Mouse (Mus musculus): Measurements from ENCODE around the gene Nt5dc3. TPM values are rescaled to one million over a fixed set of nuclear protein-coding genes. Genes with fewer than 3 reads are reported as not detected.

The Nt5dc3 gene
- polyA plus RNA-seq, 1 experiment from 2014 or later = 8.6 TPM

DNA sequence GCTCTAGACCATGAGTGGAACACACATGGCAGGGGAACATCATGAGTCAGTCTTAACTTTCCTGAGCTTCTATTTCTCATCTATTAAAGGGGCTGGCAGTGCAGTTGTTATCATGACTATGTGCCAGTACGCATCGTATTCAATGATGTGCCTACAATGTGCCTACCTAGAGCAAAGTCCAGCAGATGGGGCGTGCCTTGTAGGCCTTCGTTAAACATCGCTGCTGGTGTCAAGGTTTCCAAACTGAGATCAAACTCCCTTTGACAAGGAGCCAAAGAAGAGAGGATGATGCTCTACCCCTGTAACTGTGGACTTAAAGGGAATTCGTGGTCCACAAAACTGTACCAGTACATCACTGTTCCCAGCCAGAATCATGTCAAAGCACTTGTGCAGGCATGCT lies 83.7 kb downstream of the Nt5dc3 start:
- Histone ChIP-seq H3K36me3 (no peaks in the 10 kb centered on the region), H3K27me3 (no peaks in the 10 kb centered on the region), H3K9me3 (no peaks in the 10 kb centered on the region), H3K4me1 (replicated peaks) (no peaks in the 10 kb centered on the region), H3K4me3 (no peak overlapping the region), H3K9ac (no peak overlapping the region), H3K27ac (no peak overlapping the region), H3K4me2 (no peak overlapping the region)
- ATAC-seq (ENCODE audit: low FRiP score) = no peak
- WGBS = 89% methylated on average over 6 of the region's 6 CpGs

DNA sequence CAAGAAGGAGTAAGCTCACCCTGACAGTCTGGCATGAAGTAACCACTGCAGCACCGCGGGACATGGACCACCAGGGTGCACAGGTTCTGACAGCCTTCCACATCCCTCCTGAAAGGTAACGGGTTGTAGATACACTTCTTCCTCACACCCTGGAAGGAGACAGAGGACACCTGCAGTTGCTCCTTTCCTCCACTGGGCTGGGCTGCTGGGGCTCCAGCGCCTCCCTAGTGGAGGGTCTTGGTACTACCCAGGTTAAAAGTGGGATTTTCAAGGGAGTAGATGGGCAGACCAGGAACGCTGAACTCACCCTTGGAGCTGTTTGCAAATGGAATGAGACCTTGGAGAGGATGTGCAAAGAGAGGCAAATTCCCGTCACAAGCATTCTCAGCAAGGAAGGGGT lies 84.6 kb downstream of the Nt5dc3 start:
- Histone ChIP-seq H3K9ac (no peak overlapping the region), H3K4me2 (no peak overlapping the region), H3K4me1 (replicated peaks) (no peaks in the 10 kb centered on the region), H3K36me3 (no peaks in the 10 kb centered on the region), H3K4me3 (no peak overlapping the region), H3K9me3 (no peaks in the 10 kb centered on the region), H3K27me3 (no peaks in the 10 kb centered on the region), H3K27ac (no peak overlapping the region)
- ATAC-seq (ENCODE audit: low FRiP score) = no peak
- 92% methylated on average over 6 of the region's 6 CpGs for WGBS

DNA sequence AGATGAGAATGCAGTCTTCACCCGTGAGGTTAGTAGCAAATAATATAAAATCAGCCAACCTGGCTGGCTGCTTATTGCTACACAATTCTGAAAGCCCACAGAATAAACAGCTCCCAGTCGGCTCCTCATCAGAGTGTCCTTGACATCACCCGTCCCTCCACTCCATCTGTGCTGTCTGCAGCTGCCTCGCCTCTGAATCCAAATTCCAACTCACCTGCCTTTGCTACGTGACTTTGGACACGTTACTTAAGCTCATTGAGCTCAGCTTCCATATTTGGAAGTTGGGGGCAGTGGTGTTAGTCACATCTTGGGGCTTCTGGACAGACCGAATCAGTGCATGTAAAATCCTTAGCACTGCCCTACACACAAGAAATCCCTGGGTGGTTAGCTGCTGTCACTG lies 93.3 kb downstream of the Nt5dc3 start:
- no peaks in the 10 kb centered on the region for H3K4me1 ChIP-seq (replicated peaks)
- H3K4me2 ChIP-seq = no peak overlapping the region
- whole genome bisulfite sequencing = 89% methylated on average over 7 of the region's 7 CpGs
- H3K9ac ChIP-seq = no peak overlapping the region
- H3K27me3 ChIP-seq = no peaks in the 10 kb centered on the region
- H3K27ac ChIP-seq = no peak overlapping the region
- no peaks in the 10 kb centered on the region for H3K9me3 ChIP-seq
- no peak for ATAC-seq (ENCODE audit: low FRiP score)
- H3K36me3 ChIP-seq = no peaks in the 10 kb centered on the region
- H3K4me3 ChIP-seq = no peak overlapping the region

DNA sequence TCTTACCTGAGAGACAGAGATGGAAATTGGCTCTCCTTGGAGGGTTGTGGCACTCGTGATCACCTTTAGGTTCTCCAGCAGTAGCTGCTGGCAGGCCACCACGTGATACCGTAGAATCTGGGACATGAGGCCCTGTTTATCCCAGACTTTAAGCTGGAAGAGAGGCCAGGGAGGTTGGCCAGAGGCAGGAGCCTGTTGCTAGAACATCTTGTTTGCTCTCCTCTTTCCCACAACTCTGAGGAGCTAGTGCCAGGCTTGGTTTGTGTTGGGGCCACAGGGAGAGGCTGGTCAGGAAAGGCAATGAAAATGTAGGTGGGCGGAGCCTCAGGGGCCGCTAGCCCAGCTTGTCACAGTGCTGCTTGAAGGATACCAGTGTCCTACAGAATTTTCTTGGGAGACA lies 93.8 kb downstream of the Nt5dc3 start:
- Histone ChIP-seq H3K4me2 (no peak overlapping the region), H3K9me3 (no peaks in the 10 kb centered on the region), H3K27me3 (no peaks in the 10 kb centered on the region), H3K4me1 (replicated peaks) (no peaks in the 10 kb centered on the region), H3K4me3 (no peak overlapping the region), H3K9ac (no peak overlapping the region), H3K36me3 (no peaks in the 10 kb centered on the region), H3K27ac (no peak overlapping the region)
- 78% methylated on average over 5 of the region's 5 CpGs for WGBS
- ATAC-seq (ENCODE audit: low FRiP score) = no peak

DNA sequence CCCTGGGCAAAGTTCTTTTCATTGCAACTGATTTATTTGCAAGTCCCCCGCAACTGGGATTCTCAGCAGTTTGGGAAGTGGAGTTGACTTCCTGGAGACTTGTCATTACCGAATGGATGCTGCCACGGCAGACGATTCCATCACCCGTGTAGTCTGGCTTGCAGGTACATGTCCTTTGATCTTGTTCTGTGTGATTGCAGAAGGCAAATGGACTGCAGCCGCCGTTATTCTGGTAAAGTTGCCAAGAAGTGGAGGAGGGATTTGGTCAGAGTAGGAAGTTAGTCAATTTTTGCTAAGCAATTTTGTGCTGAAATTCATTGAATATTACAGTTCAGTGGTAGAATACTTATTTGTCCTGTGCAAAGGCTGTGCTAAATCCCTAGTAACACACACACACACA lies 99.9 kb downstream of the Nt5dc3 start:
- Histone ChIP-seq H3K36me3 (no peaks in the 10 kb centered on the region), H3K4me3 (no peak overlapping the region), H3K9ac (no peak overlapping the region), H3K9me3 (no peaks in the 10 kb centered on the region), H3K4me1 (replicated peaks) (0 out of 2 replicates have a peak, but pooled peaks cover 4% of the 10 kb centered on the region), H3K27me3 (no peaks in the 10 kb centered on the region), H3K4me2 (no peak overlapping the region), H3K27ac (no peak overlapping the region)
- ATAC-seq (ENCODE audit: low FRiP score) = no peak
- 87% methylated on average over 7 of the region's 7 CpGs for WGBS

DNA sequence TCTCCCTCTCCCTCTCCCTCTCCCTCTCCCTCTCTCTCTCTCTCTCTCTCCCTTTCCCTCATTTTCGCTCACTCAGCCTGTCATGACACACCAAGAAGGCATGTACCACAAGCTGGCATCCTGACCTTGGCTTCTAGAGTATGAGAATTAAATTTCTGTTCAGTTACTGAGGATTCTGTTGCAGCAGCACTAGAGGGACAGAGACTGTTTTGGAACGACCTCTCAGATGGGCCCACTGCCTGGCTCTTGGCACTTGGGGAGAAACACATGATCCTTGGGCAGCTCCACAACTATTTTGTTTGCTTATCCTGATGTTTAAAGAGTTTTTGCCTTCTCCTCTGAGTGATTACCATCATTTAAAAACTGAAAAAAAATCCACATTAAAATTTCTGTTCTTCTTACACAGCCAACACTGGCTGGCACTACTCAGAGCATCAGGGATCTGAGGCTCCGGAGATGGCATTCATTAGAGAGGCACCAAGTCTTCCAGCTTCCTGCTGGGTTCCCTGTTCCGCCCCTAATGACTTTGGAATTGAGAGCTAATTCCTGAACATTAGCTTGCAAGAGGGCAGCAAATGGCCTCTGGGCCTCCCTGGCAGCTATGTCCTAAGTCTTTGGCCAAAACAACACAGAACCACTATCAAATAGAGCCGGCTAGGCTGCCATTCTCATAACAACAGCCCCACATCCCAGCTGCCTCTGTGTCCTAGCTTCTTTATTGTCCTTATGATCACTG lies 101.4 kb downstream of the Nt5dc3 start:
- no peak for ATAC-seq (ENCODE audit: low FRiP score)
- H3K9ac ChIP-seq = no peak overlapping the region
- H3K36me3 ChIP-seq = no peaks in the 10 kb centered on the region
- WGBS = 59% methylated on average over 5 of the region's 5 CpGs
- H3K4me1 ChIP-seq (replicated peaks) = 0 out of 2 replicates have a peak, but pooled peaks cover 4% of the 10 kb centered on the region
- H3K4me2 ChIP-seq = no peak overlapping the region
- H3K27me3 ChIP-seq = no peaks in the 10 kb centered on the region
- no peak overlapping the region for H3K4me3 ChIP-seq
- H3K27ac ChIP-seq = no peak overlapping the region
- H3K9me3 ChIP-seq = no peaks in the 10 kb centered on the region

DNA sequence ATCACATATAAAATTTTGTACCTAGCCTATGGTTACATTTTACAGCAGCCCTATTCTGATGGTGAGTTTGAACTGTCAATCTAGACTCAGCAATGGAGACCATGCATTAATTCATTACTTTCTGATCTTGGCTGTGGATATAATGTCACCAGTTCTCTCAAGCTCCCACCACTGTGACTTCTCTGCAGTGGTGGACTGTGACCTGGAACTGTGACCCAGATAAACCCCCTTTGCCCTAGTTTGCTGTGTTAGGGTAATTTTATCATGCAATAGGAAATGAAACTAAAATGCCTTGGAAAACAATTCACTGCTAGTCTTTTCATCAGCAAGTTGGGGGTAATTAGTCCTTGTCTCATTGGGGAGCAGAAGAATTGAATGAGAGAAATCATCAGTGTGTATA lies 102.6 kb downstream of the Nt5dc3 start:
- no peak for ATAC-seq (ENCODE audit: low FRiP score)

DNA sequence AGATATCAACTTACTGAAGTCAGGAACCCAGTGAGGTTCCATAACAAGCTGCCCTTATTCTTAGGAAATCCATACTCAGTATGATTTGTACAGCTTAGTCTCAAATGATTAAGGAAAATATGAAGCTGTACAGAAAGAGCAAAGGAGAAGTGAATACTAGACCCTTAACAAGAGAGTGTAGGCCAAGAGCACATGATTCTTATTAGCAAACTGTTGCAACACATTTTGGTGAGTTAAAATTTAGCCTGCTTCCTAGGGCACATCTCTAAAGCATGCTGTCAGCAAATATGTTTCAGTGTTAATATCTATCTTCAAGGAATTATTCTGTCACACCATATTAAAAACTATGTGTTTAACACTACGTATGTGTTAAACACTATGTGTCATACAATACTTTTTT lies 107.6 kb downstream of the Nt5dc3 start:
- ATAC-seq (ENCODE audit: low FRiP score) = no peak
- Histone ChIP-seq H3K9me3 (no peaks in the 10 kb centered on the region), H3K9ac (no peak overlapping the region), H3K27me3 (no peaks in the 10 kb centered on the region), H3K27ac (no peak overlapping the region), H3K36me3 (no peaks in the 10 kb centered on the region), H3K4me1 (replicated peaks) (no peaks in the 10 kb centered on the region), H3K4me3 (no peak overlapping the region), H3K4me2 (no peak overlapping the region)
- 100% methylated on average over 1 of the region's 1 CpGs for WGBS

More for the DNA sequence above, 102.6 kb downstream of the Nt5dc3 start:
- H3K4me3 ChIP-seq = no peak overlapping the region
- no peaks in the 10 kb centered on the region for H3K36me3 ChIP-seq
- no peaks in the 10 kb centered on the region for H3K27me3 ChIP-seq
- H3K4me1 ChIP-seq (replicated peaks) = 0 out of 2 replicates have a peak, but pooled peaks cover 4% of the 10 kb centered on the region
- no peak overlapping the region for H3K27ac ChIP-seq
- H3K4me2 ChIP-seq = no peak overlapping the region
- H3K9me3 ChIP-seq = no peaks in the 10 kb centered on the region
- no peak overlapping the region for H3K9ac ChIP-seq

Other genes with a start within 250 kb of the Nt5dc3 start
- 342 and 354 TPM in 2 replicates for gene Hsp90b1, start 73.5 kb upstream of the Nt5dc3 start, polyA plus RNA-seq (2015; fragmentation: Nextera tagmentation; extraction: Ambion mirVana)
- 3.1 and 3.2 TPM in 2 replicates for gene Ttc41, start 73.2 kb upstream of the Nt5dc3 start, polyA plus RNA-seq (2015; fragmentation: Nextera tagmentation; extraction: Ambion mirVana)
- gene Gm49358, start 15.0 kb upstream of the Nt5dc3 start, polyA plus RNA-seq (2015; fragmentation: Nextera tagmentation; extraction: Ambion mirVana) = not detected in 2 replicates
- gene Stab2, start 229.0 kb downstream of the Nt5dc3 start, polyA plus RNA-seq (2015; fragmentation: Nextera tagmentation; extraction: Ambion mirVana) = 0.06 and 0.31 TPM in 2 replicates

Data from hindbrain, embryonic 13.5 days (tissue).